Mouse (Mus musculus) MEL (cell line): ENCODE data around the gene Mcub.

Source experiments
- CTCF ChIP-seq, 3 experiments: IDR thresholded peaks in 2 of 3; conservative IDR thresholded peaks in 1 of 3; 2 replicates each; pipeline ENCODE4 v1.5.1; 2011 to 2012; ENCODE audit warnings: low read length in 3 of 3, low read depth in 2 of 3, mild to moderate bottlenecking in 2 of 3, improper control_type of control experiment in 1 of 3, inconsistent platforms in 1 of 3, mixed read lengths in 1 of 3, moderate library complexity in 1 of 3; ENCODE audit not compliant: control insufficient read depth in 1 of 3, insufficient read depth in 1 of 3, poor library complexity in 1 of 3, severe bottlenecking in 1 of 3
- EP300 ChIP-seq, 2 experiments: IDR thresholded peaks; 2 replicates each; pipeline ENCODE4 v1.6.1; 2011; ENCODE audit warnings: improper control_type of control experiment in 2 of 2, low read length in 2 of 2, low read depth in 1 of 2, mild to moderate bottlenecking in 1 of 2
- GABPA ChIP-seq: IDR thresholded peaks from 2 replicates; pipeline ENCODE4 v1.6.1; 2012; ENCODE audit warnings: low read depth, mild to moderate bottlenecking, inconsistent platforms, low read length, improper control_type of control experiment, moderate library complexity
- MAZ ChIP-seq: IDR thresholded peaks from 2 replicates; pipeline ENCODE4 v1.6.1; 2012; ENCODE audit warnings: low read depth, mild to moderate bottlenecking, inconsistent platforms, low read length, improper control_type of control experiment
- NRF1 ChIP-seq: IDR thresholded peaks from 2 replicates; pipeline ENCODE4 v1.6.1; 2014; ENCODE audit warnings: low read depth, mild to moderate bottlenecking, inconsistent platforms, low read length, improper control_type of control experiment, moderate library complexity; ENCODE audit not compliant: poor library complexity, insufficient read depth, severe bottlenecking
- POLR2A ChIP-seq, 2 experiments: IDR thresholded peaks; 2 replicates each; pipeline ENCODE4 v1.6.1; 2011 to 2012; ENCODE audit warnings: low read length in 2 of 2, mild to moderate bottlenecking in 2 of 2, control low read depth in 1 of 2, improper control_type of control experiment in 1 of 2, low read depth in 1 of 2, moderate library complexity in 1 of 2; ENCODE audit not compliant: control insufficient read depth in 1 of 2, insufficient read depth in 1 of 2, poor library complexity in 1 of 2
- TCF12 ChIP-seq: IDR thresholded peaks from 2 replicates; pipeline ENCODE4 v1.6.1; 2014; ENCODE audit warnings: low read depth, mild to moderate bottlenecking, inconsistent platforms, low read length, improper control_type of control experiment, moderate library complexity
- UBTF ChIP-seq: IDR thresholded peaks from 2 replicates; pipeline ENCODE4 v1.6.1; 2012; ENCODE audit warnings: low read depth, mild to moderate bottlenecking, inconsistent platforms, low read length, improper control_type of control experiment, moderate library complexity, borderline replicate concordance; ENCODE audit not compliant: insufficient read depth
- ZKSCAN1 ChIP-seq: IDR thresholded peaks from 2 replicates; pipeline ENCODE4 v1.6.1; 2012; ENCODE audit warnings: low read depth, mild to moderate bottlenecking, inconsistent platforms, low read length, improper control_type of control experiment, moderate library complexity
- ZNF384 ChIP-seq: IDR thresholded peaks from 2 replicates; pipeline ENCODE4 v1.6.1; 2012; ENCODE audit warnings: low read depth, mild to moderate bottlenecking, inconsistent platforms, low read length, improper control_type of control experiment

GRCm38 (mm10) chr3:129877327-129877726, 92.7 kb downstream of the Mcub start:
- no peak for TF ChIP-seq MAZ
- no peak for TF ChIP-seq UBTF
- TF ChIP-seq POLR2A (IDR thresholded peaks at IDR 0.05; ENCODE audit: control insufficient read depth in 1 of 2, insufficient read depth in 1 of 2, low read depth in 1 of 2, low read length in 2 of 2, poor library complexity in 1 of 2): no peak
- TF ChIP-seq GABPA: no peak
- no peak for TF ChIP-seq EP300 (IDR thresholded peaks at IDR 0.05; ENCODE audit: low read depth in 1 of 2, low read length in 2 of 2)
- no peak for TF ChIP-seq ZNF384
- no peak for TF ChIP-seq ZKSCAN1
- no peak for TF ChIP-seq CTCF (IDR thresholded peaks at IDR 0.05 in 2 of 3, conservative IDR thresholded peaks at IDR 0.05 in 1 of 3; ENCODE audit: control insufficient read depth in 1 of 3, insufficient read depth in 1 of 3, low read depth in 2 of 3, low read length in 3 of 3, poor library complexity in 1 of 3, severe bottlenecking in 1 of 3)
- no peak for TF ChIP-seq NRF1
- TF ChIP-seq TCF12: no peak
